Mouse (Mus musculus): ENCODE measurements around the gene Cnpy1. TPM values are rescaled to one million over a fixed set of nuclear protein-coding genes. Genes with fewer than 3 reads are reported as not detected.

Cnpy1 gene
- polyA plus RNA-seq, 1 experiment from 2014 or later = 50.6 TPM

- Histone ChIP-seq H3K36me3 (no peaks in the 10 kb centered on the region), H3K27ac (no peak overlapping the region), H3K4me3 (no peak overlapping the region), H3K9me3 (replicated peaks) (no peaks in the 10 kb centered on the region), H3K4me1 (peaks cover 7% of the 10 kb centered on the region; the same call in 1 of the 2 replicates), H3K4me2 (replicated peaks) (peak overlapping the region; percentile 77), H3K27me3 (peaks cover 55% of the 10 kb centered on the region), H3K9ac (no peak overlapping the region)
- WGBS = 60% methylated on average over 4 of the region's 4 CpGs
- no peak for ATAC-seq (ENCODE audit: low FRiP score)
Measured at GRCm38 (mm10) chr5:28207043-28207442, 38.6 kb downstream of the Cnpy1 start.

- Histone ChIP-seq H3K36me3 (no peaks in the 10 kb centered on the region), H3K9ac (no peak overlapping the region), H3K4me1 (peaks cover 4% of the 10 kb centered on the region; the same call in 1 of the 2 replicates), H3K9me3 (replicated peaks) (no peaks in the 10 kb centered on the region), H3K27me3 (peaks cover 56% of the 10 kb centered on the region), H3K4me3 (no peak overlapping the region), H3K4me2 (replicated peaks) (peak overlapping the region; percentile 77; the same call in 1 of the 2 replicates), H3K27ac (no peak overlapping the region)
- no peak for ATAC-seq (ENCODE audit: low FRiP score)
- 65% methylated on average over 4 of the region's 4 CpGs for WGBS
Measured at GRCm38 (mm10) chr5:28206448-28206847, 39.2 kb downstream of the Cnpy1 start.

- no peak overlapping the region for H3K4me2 ChIP-seq (replicated peaks)
- H3K9ac ChIP-seq = no peak overlapping the region
- peaks cover 3% of the 10 kb centered on the region; the same call in 1 of the 2 replicates for H3K4me1 ChIP-seq
- no peak overlapping the region for H3K27ac ChIP-seq
- no peaks in the 10 kb centered on the region for H3K36me3 ChIP-seq
- H3K4me3 ChIP-seq = no peak overlapping the region
- 80% methylated on average over 2 of the region's 2 CpGs for WGBS
- ATAC-seq (ENCODE audit: low FRiP score) = no peak
- peaks cover 44% of the 10 kb centered on the region for H3K27me3 ChIP-seq
- H3K9me3 ChIP-seq (replicated peaks) = no peaks in the 10 kb centered on the region
Measured at GRCm38 (mm10) chr5:28204678-28205077, 40.9 kb downstream of the Cnpy1 start.

- Histone ChIP-seq H3K36me3 (no peaks in the 10 kb centered on the region), H3K9me3 (replicated peaks) (no peaks in the 10 kb centered on the region), H3K9ac (no peak overlapping the region), H3K27ac (no peak overlapping the region), H3K4me2 (replicated peaks) (no peak overlapping the region), H3K4me1 (peaks cover 8% of the 10 kb centered on the region), H3K27me3 (peaks cover 28% of the 10 kb centered on the region), H3K4me3 (no peak overlapping the region)
- 78% methylated on average over 6 of the region's 6 CpGs for WGBS
- no peak for ATAC-seq (ENCODE audit: low FRiP score)
Measured at GRCm38 (mm10) chr5:28203086-28203485, 42.5 kb downstream of the Cnpy1 start.

- Histone ChIP-seq H3K9me3 (replicated peaks) (no peaks in the 10 kb centered on the region), H3K4me3 (no peak overlapping the region), H3K27ac (no peak overlapping the region), H3K4me2 (replicated peaks) (no peak overlapping the region), H3K27me3 (0 out of 2 replicates have a peak, but pooled peaks cover 4% of the 10 kb centered on the region), H3K9ac (no peak overlapping the region), H3K4me1 (peaks cover 8% of the 10 kb centered on the region), H3K36me3 (no peaks in the 10 kb centered on the region)
- 44% methylated on average over 7 of the region's 7 CpGs for WGBS
- no peak for ATAC-seq (ENCODE audit: low FRiP score)
Measured at GRCm38 (mm10) chr5:28199089-28199873, 46.3 kb downstream of the Cnpy1 start.

GRCm38 (mm10) chr5:28195473-28195872, 50.1 kb downstream of the Cnpy1 start:
- Histone ChIP-seq H3K9ac (no peak overlapping the region), H3K9me3 (replicated peaks) (no peaks in the 10 kb centered on the region), H3K4me3 (no peak overlapping the region), H3K36me3 (no peaks in the 10 kb centered on the region), H3K27me3 (0 out of 2 replicates have a peak, but pooled peaks cover 3% of the 10 kb centered on the region), H3K4me1 (peaks cover 19% of the 10 kb centered on the region), H3K4me2 (replicated peaks) (no peak overlapping the region), H3K27ac (no peak overlapping the region)
- no peak for ATAC-seq (ENCODE audit: low FRiP score)
- 58% methylated on average over 2 of the region's 2 CpGs for WGBS

GRCm38 (mm10) chr5:28192099-28192454, 53.5 kb downstream of the Cnpy1 start:
- Histone ChIP-seq H3K27ac (peak overlapping the region; percentile 53), H3K9ac (no peak overlapping the region)
- ATAC-seq (ENCODE audit: low FRiP score) = peak; percentile 48; the same call in 1 of the 2 replicates

GRCm38 (mm10) chr5:28191201-28192098, 54.2 kb downstream of the Cnpy1 start:
- WGBS = 19% methylated on average over 3 of the region's 3 CpGs
- Histone ChIP-seq H3K4me1 (peaks cover 11% of the 10 kb centered on the region), H3K4me2 (replicated peaks) (no peak overlapping the region), H3K9me3 (replicated peaks) (no peaks in the 10 kb centered on the region), H3K4me3 (no peak overlapping the region), H3K27me3 (peaks cover 8% of the 10 kb centered on the region; the same call in 1 of the 2 replicates), H3K36me3 (no peaks in the 10 kb centered on the region), H3K9ac (no peak overlapping the region), H3K27ac (no peak overlapping the region)
- peak; percentile 36 for ATAC-seq (ENCODE audit: low FRiP score)

More at GRCm38 (mm10) chr5:28192099-28192454, 53.5 kb downstream of the Cnpy1 start:
- Histone ChIP-seq H3K4me2 (replicated peaks) (no peak overlapping the region), H3K4me1 (peaks cover 11% of the 10 kb centered on the region), H3K4me3 (no peak overlapping the region), H3K27me3 (peaks cover 8% of the 10 kb centered on the region; the same call in 1 of the 2 replicates), H3K9me3 (replicated peaks) (no peaks in the 10 kb centered on the region), H3K36me3 (no peaks in the 10 kb centered on the region)
- 17% methylated on average over 4 of the region's 4 CpGs for WGBS

GRCm38 (mm10) chr5:28179237-28179790, 66.3 kb downstream of the Cnpy1 start:
- Histone ChIP-seq H3K9me3 (replicated peaks) (no peaks in the 10 kb centered on the region), H3K4me3 (no peak overlapping the region), H3K9ac (no peak overlapping the region), H3K27me3 (peaks cover 72% of the 10 kb centered on the region), H3K36me3 (no peaks in the 10 kb centered on the region), H3K4me2 (replicated peaks) (no peak overlapping the region), H3K27ac (no peak overlapping the region), H3K4me1 (peaks cover 9% of the 10 kb centered on the region; the same call in 1 of the 2 replicates)
- ATAC-seq (ENCODE audit: low FRiP score) = no peak; the same call in 1 of the 2 replicates
- WGBS = 20% methylated on average over 7 of the region's 7 CpGs

- WGBS = 25% methylated on average over 5 of the region's 5 CpGs
- H3K27me3 ChIP-seq = peaks cover 82% of the 10 kb centered on the region
- H3K4me2 ChIP-seq (replicated peaks) = no peak overlapping the region
- H3K9me3 ChIP-seq (replicated peaks) = no peaks in the 10 kb centered on the region
- ATAC-seq (ENCODE audit: low FRiP score) = no peak
- H3K36me3 ChIP-seq = no peaks in the 10 kb centered on the region
- no peak overlapping the region for H3K4me3 ChIP-seq
- H3K4me1 ChIP-seq = peaks cover 9% of the 10 kb centered on the region; the same call in 1 of the 2 replicates
- no peak overlapping the region for H3K9ac ChIP-seq
- no peak overlapping the region for H3K27ac ChIP-seq
Measured at GRCm38 (mm10) chr5:28178322-28178721, 67.3 kb downstream of the Cnpy1 start.

GRCm38 (mm10) chr5:28176585-28176984, 69.0 kb downstream of the Cnpy1 start:
- H3K4me1 ChIP-seq = peaks cover 9% of the 10 kb centered on the region; the same call in 1 of the 2 replicates
- 5% methylated on average over 2 of the region's 2 CpGs for WGBS
- H3K4me3 ChIP-seq = no peak overlapping the region
- H3K9ac ChIP-seq = no peak overlapping the region
- no peak; the same call in 1 of the 2 replicates for ATAC-seq (ENCODE audit: low FRiP score)
- no peaks in the 10 kb centered on the region for H3K36me3 ChIP-seq
- H3K9me3 ChIP-seq (replicated peaks) = no peaks in the 10 kb centered on the region
- peak overlapping the region; percentile 66; the same call in 1 of the 2 replicates for H3K27ac ChIP-seq
- no peak overlapping the region for H3K4me2 ChIP-seq (replicated peaks)
- peaks cover 96% of the 10 kb centered on the region for H3K27me3 ChIP-seq

- Histone ChIP-seq H3K36me3 (no peaks in the 10 kb centered on the region), H3K9me3 (replicated peaks) (no peaks in the 10 kb centered on the region), H3K4me2 (replicated peaks) (peak overlapping the region; percentile 42; the same call in 1 of the 2 replicates), H3K9ac (no peak overlapping the region), H3K27ac (peak overlapping the region; percentile 66), H3K4me1 (peaks cover 9% of the 10 kb centered on the region; the same call in 1 of the 2 replicates), H3K27me3 (peaks cover 94% of the 10 kb centered on the region), H3K4me3 (no peak overlapping the region)
- ATAC-seq (ENCODE audit: low FRiP score) = no peak
- 8% methylated on average over 4 of the region's 4 CpGs for WGBS
Measured at GRCm38 (mm10) chr5:28176023-28176422, 69.6 kb downstream of the Cnpy1 start.

Measured in hindbrain, embryonic 12.5 days (tissue).